Mouse (Mus musculus) bone marrow, adult 2 months (tissue): ENCODE data around the gene Abcd3.

Experiments used
- CTCF ChIP-seq: fragments of 200-500 bp; IDR thresholded peaks from 2 replicates; pipeline ENCODE4 v1.5.1; 2011; ENCODE audit warnings: low read length, control low read depth; ENCODE audit not compliant: control insufficient read depth, insufficient read depth
- POLR2A ChIP-seq: fragments of 200-500 bp; IDR thresholded peaks from 2 replicates; pipeline ENCODE4 v1.6.1; 2011; ENCODE audit warnings: low read depth, mild to moderate bottlenecking, control low read depth, low read length, borderline replicate concordance; ENCODE audit not compliant: control insufficient read depth

- TF ChIP-seq POLR2A = no peak
- TF ChIP-seq CTCF = no peak
Measured at GRCm38 (mm10) chr3:121818736-121819396, 3.8 kb upstream of the Abcd3 start.
